Mouse (Mus musculus): ENCODE data around the gene Slfn2.
"Not testable (repeated sequence)": the region's sequence is repeated elsewhere in the genome, so short reads cannot be mapped to it uniquely, and the experiment has no call there.

Gene Slfn2

DNA sequence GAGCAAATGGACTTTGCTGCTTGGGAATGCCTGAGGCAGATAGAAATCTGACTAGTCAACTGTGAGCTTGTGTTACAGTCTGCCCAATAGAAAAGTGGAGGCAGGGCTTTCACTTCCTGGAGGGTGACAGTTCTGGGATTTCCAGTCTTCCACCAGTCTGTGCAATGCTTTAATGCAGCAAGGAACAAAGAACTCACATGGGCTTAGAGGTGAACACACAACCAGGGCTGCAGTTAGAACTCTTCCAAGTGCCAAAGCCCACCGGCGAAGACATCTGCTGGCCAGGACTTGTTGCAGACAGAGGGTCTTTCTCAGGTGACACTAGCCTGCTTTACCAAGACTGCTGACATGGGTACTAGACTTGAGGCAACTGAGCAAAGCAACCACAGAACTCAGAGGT lies at the start of gene Slfn2:
TSS of gene Slfn2 (plus strand) at position 167 of the 400 bp plus-strand sequence.
- DNase-seq (ENCODE audit: low spot score in 2 of 2), result no peak

- DNase-seq (ENCODE audit: low spot score in 2 of 2), result no peak
Measured at GRCm38 (mm10) chr11:83016093-83016492, 48.8 kb upstream of the Slfn2 start.

- not testable (repeated sequence) for DNase-seq (ENCODE audit: low spot score in 2 of 2)
Measured at GRCm38 (mm10) chr11:83019561-83020519, 45.1 kb upstream of the Slfn2 start.

- no peak for DNase-seq (ENCODE audit: low spot score in 2 of 2)
Measured at GRCm38 (mm10) chr11:83020621-83021020, 44.3 kb upstream of the Slfn2 start, which contains the start of gene Slfn8. Slfn8 (minus strand) TSS chr11:83020810.

- not testable (repeated sequence) for DNase-seq (ENCODE audit: low spot score in 2 of 2)
Measured at GRCm38 (mm10) chr11:83038686-83039085, 26.2 kb upstream of the Slfn2 start.

- no peak for DNase-seq (ENCODE audit: low spot score in 2 of 2)
Measured at GRCm38 (mm10) chr11:83039156-83039555, 25.8 kb upstream of the Slfn2 start.

DNA sequence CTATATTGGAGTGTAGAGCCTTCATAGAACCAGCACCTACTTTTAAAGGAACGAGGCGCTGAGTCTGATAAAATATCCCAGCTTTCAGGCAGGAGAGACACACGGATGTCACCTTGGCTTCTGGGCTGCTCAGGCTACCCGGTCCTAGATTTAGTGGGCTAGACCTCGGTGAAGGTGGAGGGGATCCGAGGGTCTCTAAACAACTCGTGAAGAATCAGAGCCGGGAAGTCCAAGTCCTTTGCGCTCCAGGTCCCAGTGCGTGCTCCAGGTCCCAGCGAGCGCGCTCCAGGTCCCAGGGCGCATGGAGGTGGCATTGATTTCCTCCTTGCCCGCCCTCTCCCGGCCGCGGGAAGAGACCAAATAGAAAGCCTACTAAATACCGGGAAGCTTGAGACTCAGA lies 25.1 kb upstream of the Slfn2 start:
- DNase-seq (ENCODE audit: low spot score in 2 of 2), result no peak

- DNase-seq (ENCODE audit: low spot score in 2 of 2), result no peak
Measured at GRCm38 (mm10) chr11:83040325-83040724, 24.6 kb upstream of the Slfn2 start.

GRCm38 (mm10) chr11:83041000-83041399 lies 23.9 kb upstream of the Slfn2 start:
- no peak for DNase-seq (ENCODE audit: low spot score in 2 of 2)

- no peak for DNase-seq (ENCODE audit: low spot score in 2 of 2)
Measured at GRCm38 (mm10) chr11:83043891-83044290, 21.0 kb upstream of the Slfn2 start.

- no peak for DNase-seq (ENCODE audit: low spot score in 2 of 2)
Measured at GRCm38 (mm10) chr11:83045642-83046041, 19.3 kb upstream of the Slfn2 start.

DNA sequence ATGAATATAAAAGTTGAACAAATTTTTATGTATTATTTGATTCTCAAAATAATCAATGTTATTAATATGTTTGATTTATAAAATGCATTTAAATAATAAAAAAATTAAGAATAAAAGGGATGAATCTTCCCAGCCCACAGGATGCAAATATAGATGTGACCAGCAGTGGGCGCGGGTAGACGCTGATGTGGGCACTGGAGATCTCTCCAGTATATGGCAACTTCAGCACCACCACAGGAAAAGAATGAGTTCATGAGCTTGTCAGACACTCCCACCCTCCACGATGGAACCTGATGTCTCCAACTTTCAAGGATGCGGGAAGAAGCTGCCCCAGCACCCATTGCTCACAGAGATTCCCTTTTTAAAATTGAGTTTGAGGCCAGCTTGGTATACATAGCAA lies 7.0 kb upstream of the Slfn2 start:
- DNase-seq (ENCODE audit: low spot score in 2 of 2), result no peak

- no peak for DNase-seq (ENCODE audit: low spot score in 2 of 2)
Measured at GRCm38 (mm10) chr11:83060412-83061020, 4.4 kb upstream of the Slfn2 start.

GRCm38 (mm10) chr11:83061806-83062205 lies 3.1 kb upstream of the Slfn2 start:
- no peak for DNase-seq (ENCODE audit: low spot score in 2 of 2)

- no peak for DNase-seq (ENCODE audit: low spot score in 2 of 2)
Measured at GRCm38 (mm10) chr11:83063126-83063525, 1.8 kb upstream of the Slfn2 start.

DNA sequence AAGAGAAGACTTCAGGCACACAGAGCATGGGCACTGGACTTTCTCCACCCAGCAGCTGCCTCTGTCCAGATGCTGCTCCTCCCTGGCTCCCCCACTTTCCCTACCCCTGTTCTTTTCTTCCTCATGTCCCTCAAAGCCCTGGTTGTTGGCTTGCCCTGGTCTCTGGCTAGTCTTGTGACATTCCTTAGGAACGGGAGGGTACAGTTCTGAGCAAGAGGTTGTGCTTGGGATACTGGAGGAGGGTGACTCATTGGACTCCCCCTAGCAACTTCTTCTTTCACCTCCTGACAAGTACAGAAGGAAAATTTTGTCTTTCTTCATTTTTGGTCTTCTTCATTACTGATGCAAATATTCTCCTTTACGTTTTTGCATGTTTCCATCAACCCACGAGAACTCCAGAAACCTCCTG lies 967 bp upstream of the Slfn2 start:
- DNase-seq (ENCODE audit: low spot score in 2 of 2), result no peak

DNA sequence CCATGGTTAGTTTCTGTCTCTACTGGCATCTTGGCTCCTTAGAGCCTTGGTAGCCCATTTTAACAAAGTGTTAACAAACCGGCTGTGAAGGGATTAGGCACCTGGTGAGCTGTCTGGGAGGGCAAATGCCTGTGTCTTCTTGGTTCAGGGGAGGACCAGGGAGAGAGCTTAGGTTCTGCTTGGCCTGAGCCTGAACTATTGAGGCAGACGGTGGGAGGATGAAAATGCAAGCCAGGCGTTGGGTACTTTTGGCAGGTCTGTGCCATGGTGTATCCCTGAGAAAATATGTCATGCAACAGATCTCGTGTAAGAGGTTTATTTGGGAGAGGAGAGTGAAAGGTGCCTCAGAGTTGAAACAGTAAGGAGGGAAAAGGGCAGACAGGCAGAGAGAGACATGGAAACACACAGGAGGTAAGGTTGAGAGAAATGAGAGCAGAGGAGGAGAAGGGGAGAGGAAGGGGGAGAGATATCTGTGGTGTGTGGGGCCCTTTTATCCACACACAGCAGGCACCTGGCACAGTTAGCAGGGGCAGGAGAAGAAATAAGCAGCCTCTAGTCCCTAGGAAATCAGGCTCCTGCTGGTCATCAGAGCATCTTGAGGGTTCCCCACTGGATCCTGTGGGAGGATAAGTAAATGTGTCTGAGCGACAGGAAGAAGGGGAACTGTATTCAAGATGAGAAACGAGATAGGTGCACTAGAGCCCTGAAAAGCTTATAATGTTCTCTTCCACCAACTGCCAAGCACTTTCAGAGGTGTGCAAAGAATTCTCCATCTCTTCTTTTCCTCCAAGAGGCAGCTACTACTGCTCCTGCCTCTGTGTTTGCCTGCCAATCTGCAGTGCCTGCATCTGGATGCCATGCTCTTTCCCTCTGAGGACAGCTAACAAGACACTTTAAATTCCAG lies 781 bp downstream of the Slfn2 start:
- DNase-seq (ENCODE audit: low spot score in 2 of 2), result no peak

GRCm38 (mm10) chr11:83066640-83067531 lies 2.0 kb downstream of the Slfn2 start:
- DNase-seq (ENCODE audit: low spot score in 2 of 2), result no peak

- no peak for DNase-seq (ENCODE audit: low spot score in 2 of 2)
Measured at GRCm38 (mm10) chr11:83067982-83068694, 3.2 kb downstream of the Slfn2 start.

DNA sequence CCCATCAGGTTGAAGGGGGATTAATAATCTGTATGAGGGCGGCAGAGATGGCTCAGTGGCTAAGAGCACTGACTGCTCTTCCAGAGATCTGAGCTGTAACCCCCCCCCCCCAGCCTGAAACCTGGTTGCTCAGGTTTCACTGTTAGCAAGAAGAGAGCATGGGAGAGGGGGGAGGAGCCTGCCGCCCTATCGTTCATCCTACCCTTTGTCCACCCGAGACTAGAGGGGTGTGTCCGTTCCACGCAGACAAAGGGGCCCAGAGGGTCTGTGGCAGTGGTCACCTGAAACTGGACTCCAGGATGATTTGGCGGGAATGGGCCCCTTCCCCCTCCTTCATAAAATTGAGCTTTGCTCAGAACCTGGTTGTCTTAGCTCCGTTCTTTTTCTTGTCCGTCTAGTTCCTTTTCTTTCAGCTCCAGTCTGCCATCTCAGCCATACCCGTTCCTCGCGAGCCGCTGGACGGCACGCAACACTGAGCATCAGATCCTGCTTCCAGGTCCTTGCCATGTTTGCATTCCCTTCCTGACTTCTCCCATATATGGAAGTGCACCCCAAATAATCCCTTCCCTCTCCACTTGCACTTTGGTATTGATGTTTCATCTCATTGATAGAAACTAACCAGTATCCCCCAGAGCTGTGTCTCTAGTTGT lies 5.5 kb downstream of the Slfn2 start:
- DNase-seq (ENCODE audit: low spot score in 2 of 2), result no peak

Measured in frontal cortex, postnatal 36 days (tissue).